Mouse (Mus musculus) frontal cortex, postnatal 25 days (tissue): ENCODE measurements around the gene Mcfd2.

Experiments used
- DNase-seq, 2 experiments: peaks; one replicate each; pipeline ENCODE4 v3.0.0; 2022; ENCODE audit warnings: low spot score in 2 of 2

Mcfd2 gene

DNA sequence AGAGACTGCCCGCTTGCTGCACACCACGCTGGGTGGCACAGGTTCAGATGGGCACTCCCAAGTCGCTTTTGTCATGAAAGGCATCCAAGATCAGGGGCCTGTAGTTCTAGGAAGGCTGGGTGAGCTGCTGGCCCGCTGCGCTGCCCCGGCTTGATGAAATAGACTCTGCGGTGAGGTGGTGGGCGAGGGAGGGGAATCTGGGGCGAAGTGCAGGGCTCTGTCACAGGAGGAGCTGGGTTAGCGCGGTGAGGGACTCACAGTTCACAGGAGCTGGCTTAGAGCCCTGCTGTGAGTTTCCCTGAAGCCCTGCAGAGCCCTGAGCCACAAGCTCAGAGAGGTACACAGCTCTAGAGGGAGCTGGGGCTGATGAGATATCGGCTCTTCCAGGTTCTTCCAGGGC is 22.4 kb upstream of the Mcfd2 start:
- DNase-seq: no peak

GRCm38 (mm10) chr17:87287197-87287777 is 21.6 kb upstream of the Mcfd2 start:
- no peak for DNase-seq

GRCm38 (mm10) chr17:87286481-87287143 is 20.9 kb upstream of the Mcfd2 start:
- no peak for DNase-seq

DNA sequence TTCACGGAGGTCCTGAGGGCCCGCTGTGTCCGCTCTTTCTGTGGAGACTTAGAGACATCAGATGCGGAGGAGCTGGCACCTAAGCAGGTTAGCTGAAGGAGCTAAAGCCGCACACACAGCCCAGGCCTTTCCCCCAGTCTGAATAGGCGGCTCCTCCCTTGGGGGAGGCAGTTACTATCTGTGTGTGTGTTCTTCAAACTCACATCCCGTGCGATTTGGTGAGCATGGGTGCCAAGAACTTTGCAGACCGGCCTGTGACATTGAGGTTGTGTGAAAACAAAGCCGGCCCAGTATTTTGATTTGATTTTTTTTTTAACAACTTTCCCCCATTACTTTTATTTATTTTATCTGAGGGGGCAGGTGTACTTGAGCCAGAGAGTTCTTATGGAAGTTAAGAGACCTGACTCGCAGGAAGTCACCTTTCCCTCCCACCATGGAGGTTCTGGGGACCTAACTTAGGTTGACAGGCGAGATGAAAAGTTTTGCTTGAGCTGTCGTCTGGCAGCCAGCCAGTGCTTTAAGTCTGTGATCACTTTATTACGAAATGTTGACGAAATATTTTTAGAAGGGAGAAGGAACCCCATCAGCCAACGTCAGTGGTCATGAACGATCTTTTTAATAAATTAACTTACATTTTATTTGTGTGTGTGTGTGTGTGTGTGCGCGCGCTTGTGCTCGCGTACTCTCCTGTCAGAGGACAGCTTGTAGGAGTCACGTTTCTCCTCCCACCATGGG is 20.2 kb upstream of the Mcfd2 start:
- DNase-seq: no peak

DNA sequence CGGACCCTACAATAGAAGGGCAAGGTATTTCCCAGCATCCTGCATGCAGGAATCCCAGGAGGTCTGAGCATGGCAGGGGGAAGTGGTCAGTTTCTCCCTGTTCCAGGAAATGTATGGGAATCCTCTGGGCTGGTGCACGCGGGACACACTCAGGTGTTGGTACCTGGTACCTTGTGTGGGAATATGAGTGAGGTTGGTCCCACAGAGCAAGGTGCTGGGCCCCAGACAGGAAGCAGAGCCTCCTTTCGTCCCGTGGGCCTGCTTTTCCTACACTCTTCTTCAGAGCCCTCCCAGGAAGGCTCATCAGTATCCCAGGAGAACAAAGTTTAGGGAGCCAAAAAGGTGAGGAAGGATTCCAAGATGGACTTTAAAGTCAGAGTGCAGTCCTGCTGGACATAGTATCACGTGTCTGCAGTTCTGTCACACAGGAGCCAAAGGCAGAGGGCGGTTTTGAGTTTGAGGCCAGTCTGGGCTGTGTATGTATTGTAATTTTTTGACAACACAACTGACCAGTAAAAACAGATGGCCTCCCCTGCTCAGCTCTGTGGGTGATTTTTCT is 18.8 kb upstream of the Mcfd2 start:
- no peak for DNase-seq

DNA sequence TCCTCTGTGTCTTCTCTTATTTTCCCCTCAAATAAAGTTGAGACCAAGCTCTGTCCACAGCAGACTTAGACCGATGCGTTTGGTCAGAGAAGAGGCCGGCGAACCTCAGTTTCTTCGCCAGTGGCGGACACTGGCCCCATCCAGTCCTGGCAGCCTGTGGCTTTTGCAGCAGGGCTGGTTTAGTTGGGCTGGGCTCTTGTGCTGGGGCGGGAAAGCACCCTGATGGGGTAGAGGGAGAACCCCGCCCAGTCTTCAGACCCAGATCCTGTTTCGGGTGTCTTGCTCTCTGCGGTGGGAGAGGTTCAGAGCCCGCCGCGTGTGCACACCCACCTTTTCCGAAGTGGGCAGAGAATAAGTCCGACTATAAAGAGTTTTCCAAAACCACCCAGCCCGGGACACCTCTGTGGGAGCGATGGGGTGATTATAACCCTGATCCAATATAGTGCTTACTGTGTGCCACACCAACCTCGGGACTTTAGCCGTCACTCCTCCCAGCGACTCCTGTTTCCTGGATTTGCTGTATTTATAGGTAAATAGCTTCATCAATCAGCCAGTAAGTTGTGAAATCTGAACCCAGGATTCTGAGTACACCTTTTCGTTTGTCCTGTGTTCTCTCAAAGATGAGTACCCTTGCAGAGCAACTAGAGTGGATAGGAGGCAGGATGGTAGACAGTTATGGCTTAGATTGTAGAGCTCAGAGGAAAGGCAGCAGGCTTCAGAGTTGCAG is 18.2 kb upstream of the Mcfd2 start:
- DNase-seq: no peak

GRCm38 (mm10) chr17:87283055-87283754 is 17.5 kb upstream of the Mcfd2 start:
- DNase-seq: peak in 1 of 2 experiments; percentile 30

GRCm38 (mm10) chr17:87282706-87283053 is 16.9 kb upstream of the Mcfd2 start, which contains the start of gene Ttc7:
Gene Ttc7, plus strand, starts transcription at chr17:87282886.
- DNase-seq: peak; percentile 79 to 90

DNA sequence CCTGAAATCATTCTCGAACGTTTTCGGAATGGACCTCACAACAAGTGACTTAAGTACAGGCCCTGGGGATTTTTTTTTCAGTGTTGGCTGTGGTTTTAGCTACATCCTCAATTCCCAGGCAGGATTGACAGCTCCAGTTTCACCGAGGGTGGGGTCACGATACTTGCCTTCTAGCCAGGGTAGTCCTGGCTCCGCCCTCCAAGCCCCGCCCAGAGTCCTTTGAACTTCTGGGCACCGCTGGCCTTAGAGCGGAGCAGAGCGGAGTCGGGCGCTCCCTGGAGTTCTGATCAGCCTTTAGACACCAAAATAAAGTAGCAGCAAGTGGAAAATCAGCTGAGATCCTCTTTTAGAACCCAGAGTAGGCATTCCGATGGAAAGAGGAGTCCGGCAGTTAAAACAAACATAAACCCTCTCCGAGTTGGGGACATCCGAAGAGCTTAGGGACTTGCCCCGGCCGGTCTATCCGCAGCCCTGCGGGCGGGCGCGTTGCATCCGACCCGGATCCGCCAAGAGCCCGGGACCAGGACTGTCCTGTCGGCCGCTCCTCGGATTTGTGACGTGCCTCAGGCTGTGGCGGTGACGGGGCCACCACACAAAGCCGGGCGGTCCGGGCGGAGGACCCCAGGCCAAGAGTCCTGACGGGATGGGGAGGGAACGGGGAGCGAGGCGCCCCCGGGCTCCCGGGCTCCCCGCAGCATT is 16.4 kb upstream of the Mcfd2 start:
- DNase-seq: peak; percentile 39 to 55

DNA sequence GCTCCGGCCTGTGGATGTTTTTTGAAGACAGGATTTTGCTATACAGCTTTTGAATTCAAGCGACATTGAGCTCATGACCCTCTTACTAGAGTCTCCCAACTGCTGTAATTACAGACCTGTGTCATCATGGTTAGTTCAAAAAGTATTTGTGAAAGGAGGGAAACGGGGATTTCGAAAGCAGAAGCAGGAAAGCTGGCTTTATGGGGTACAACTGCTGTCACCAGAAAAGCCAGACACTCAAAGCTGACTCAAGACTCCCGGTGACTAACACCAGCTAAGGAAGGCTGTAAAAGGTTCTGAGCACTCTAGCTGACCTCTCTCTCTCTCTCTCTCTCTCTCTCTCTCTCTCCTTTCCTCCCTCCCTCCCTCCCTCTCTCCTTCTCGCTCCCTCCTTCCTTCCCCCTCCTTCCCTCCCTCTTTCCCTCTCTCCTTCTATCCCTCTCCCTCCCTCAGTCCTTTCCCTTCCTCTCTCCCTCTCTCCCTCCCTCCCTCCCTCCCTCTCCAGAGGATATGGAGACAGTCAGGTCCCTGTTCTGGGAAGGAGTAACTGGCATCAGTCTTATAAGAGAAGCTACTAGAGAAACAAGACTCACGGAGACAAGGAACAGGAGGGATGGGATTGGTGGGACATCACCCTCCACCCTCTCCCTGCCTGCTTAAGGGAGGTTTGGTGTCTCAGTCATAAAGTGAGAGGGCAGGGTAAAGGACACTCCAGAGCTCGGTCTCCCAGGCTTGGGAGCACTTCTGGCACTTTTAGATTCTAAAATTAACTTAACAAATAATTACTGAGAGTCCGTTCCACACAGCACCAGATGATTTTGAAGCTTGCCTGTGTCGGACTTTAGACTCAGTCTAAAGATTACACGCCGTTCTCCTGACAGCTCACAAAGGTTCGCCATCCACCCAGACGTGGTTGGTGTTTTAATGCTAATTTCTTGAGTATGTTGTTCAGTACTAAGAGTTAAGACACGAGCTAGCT is 9.9 kb upstream of the Mcfd2 start:
- DNase-seq: no peak

DNA sequence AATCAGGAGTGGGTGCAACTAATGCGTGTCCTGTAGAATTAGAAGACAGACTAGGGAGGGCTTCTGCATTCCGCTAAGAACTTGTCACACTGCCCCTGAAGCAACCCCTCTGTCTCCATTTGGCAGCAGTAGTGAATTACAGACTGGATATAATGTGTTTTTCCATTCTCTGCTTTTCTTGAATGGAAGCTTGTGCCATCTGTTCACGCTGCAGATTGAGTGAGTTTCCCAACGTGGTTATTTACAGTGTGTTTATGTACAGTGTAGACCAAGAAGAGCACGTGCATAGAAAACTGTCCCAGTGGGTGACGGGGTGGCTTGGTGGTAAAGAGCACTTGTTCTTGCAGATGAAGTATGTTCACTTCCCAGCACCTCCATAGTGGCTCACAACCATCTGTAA is 3.7 kb upstream of the Mcfd2 start:
- DNase-seq: no peak

DNA sequence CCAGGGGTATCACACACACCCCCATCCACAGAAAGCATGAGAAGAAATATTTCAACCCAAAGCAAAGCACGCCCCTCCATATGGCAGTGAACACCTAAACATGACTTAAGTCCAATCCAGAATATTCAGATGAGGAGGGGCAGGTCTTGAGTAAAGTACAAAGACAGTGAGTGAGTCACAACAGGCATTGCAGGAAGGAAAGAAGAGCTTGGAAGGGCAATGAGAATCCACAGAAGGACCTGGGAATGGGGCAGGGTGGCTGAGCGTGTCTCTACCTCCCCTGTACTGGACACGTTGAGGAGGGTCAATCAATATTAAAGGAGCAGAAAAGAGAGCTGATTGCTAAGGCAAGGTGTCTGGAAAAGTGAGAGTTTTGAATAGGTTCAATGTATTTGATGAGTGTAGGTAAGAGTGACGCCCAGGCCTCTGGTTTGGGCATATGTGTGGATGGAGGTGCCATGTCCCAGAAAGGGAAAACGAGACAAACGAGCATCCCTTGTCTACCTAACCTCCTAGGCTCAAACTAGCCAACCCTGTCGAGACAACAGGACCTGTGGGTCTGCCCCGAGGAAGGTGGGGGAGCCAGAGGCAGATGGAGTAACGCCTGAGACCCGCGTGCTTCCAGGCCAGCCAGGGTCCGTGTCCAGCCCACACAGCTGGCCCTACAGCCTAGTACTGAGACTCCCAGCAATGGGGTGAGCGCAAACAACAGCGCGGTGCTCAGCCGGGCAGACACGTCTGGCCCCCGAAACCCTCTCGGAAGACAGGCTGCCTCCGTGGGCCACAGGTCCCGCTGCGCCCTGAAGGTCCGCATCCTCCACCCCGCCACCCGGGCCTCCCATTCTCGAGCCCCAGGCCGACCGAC is 576 bp downstream of the Mcfd2 start:
- DNase-seq: no peak

GRCm38 (mm10) chr17:87264054-87264830 is 1.5 kb downstream of the Mcfd2 start:
- DNase-seq: no peak

- no peak for DNase-seq
These were observed 2.3 kb downstream of the Mcfd2 start for GRCm38 (mm10) chr17:87263401-87263800.

DNA sequence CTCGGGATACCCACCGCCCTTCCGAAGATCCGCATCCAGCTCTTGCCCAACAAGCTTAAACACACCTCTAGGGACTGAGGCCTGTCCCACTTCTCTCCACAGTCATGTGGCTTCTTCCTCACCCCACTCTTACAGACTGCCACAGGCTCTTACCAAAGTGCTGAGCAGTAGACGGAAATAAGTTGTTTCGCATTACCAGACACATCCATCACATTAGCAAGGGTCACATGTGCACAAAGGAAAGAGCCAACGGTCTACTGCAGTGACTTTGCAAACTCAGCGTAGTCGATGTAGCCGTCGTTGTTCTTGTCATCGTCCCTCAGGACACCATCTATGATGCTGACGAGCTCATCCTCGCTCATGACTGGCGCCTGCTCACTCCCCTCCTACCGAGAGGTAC is 10.1 kb downstream of the Mcfd2 start:
- DNase-seq: no peak

GRCm38 (mm10) chr17:87254384-87254783 is 11.4 kb downstream of the Mcfd2 start:
- DNase-seq: no peak

DNA sequence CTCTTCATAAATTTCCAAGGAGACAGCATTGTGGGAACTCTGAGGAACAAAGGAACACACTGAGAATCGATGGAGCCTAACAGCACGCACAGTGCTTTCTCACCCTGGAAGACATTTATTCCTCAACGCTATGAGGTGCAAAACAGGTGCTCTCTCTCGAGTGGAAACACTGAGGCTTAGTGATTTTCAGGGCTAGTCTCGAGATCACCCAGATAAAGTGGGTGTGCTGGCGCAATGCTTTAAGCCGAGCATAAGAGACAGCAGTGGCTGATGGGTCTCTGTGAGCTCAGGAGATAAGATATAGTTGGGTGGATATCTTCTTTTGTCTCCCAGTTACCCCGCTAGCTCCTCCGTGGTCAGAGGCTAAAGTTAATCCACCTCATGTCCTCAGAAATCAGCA is 19.6 kb downstream of the Mcfd2 start:
- DNase-seq: no peak

DNA sequence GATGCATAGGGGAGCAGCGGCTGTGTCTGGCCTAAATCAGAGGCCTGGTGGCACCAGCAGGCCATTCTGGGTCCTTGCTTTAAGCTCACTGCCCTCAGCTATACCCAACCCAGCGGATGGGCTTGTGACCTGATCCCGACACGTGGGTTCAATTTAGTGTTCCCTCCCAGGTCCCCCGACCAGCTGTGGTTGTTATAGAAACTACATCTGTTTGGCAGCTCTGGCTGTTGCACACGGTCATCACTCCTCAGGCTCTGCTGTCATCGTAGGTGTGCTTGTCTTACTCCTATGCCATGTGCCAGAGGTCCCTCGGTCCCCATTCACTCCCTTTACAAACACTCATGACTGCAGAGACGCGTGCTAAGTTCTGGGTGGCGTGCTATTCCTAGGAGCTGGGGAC is 27.9 kb downstream of the Mcfd2 start:
- no peak for DNase-seq
